Mouse (Mus musculus) adrenal gland, adult (tissue): ENCODE data around the gene Senp1.

ENCODE experiments used
- DNase-seq, 2 experiments: peaks; one replicate each; pipeline ENCODE4 v3.0.0; 2022 to 2023; ENCODE audit warnings: low spot score in 1 of 2; ENCODE audit not compliant: inconsistent age in 2 of 2

The Senp1 gene

GRCm38 (mm10) chr15:98051685-98052084 lies 41.9 kb downstream of the Senp1 start:
- no peak for DNase-seq

- no peak for DNase-seq
Observed at GRCm38 (mm10) chr15:98048918-98049700, 44.4 kb downstream of the Senp1 start.

- DNase-seq, result no peak
Observed at GRCm38 (mm10) chr15:98044387-98044786, 49.2 kb downstream of the Senp1 start.

GRCm38 (mm10) chr15:98043967-98044366 lies 49.6 kb downstream of the Senp1 start:
- DNase-seq, result no peak

GRCm38 (mm10) chr15:98042508-98042907 lies 51.0 kb downstream of the Senp1 start:
- no peak for DNase-seq

- peak; percentile 50 to 65 for DNase-seq
Observed at GRCm38 (mm10) chr15:98039682-98040081, 53.9 kb downstream of the Senp1 start.

GRCm38 (mm10) chr15:98036578-98036977 lies 57.0 kb downstream of the Senp1 start:
- no peak for DNase-seq

- no peak for DNase-seq
Observed at GRCm38 (mm10) chr15:98035076-98035755, 58.3 kb downstream of the Senp1 start.

- no peak for DNase-seq
Observed at GRCm38 (mm10) chr15:98033233-98033748, 60.3 kb downstream of the Senp1 start.

GRCm38 (mm10) chr15:98029798-98030197 lies 63.7 kb downstream of the Senp1 start:
- DNase-seq, result no peak

GRCm38 (mm10) chr15:98026967-98027904 lies 66.3 kb downstream of the Senp1 start:
- no peak for DNase-seq

- no peak for DNase-seq
Observed at GRCm38 (mm10) chr15:98025611-98026010, 67.9 kb downstream of the Senp1 start.

- DNase-seq, result no peak
Observed at GRCm38 (mm10) chr15:98023137-98023536, 70.4 kb downstream of the Senp1 start.

GRCm38 (mm10) chr15:98021886-98022285 lies 71.7 kb downstream of the Senp1 start:
- no peak for DNase-seq

- no peak for DNase-seq
Observed at GRCm38 (mm10) chr15:98019047-98019446, 74.5 kb downstream of the Senp1 start.

- no peak for DNase-seq
Observed at GRCm38 (mm10) chr15:98017925-98018324, 75.6 kb downstream of the Senp1 start.

GRCm38 (mm10) chr15:98012810-98013209 lies 80.7 kb downstream of the Senp1 start:
- no peak for DNase-seq

GRCm38 (mm10) chr15:98005181-98005580 lies 88.4 kb downstream of the Senp1 start:
- no peak for DNase-seq

GRCm38 (mm10) chr15:98004740-98005159 lies 88.8 kb downstream of the Senp1 start:
- DNase-seq, result no peak

GRCm38 (mm10) chr15:98003822-98004739 lies 89.5 kb downstream of the Senp1 start, which contains the start of gene Col2a1:
Col2a1 (minus strand) TSS chr15:98004695.
- peak in 1 of 2 experiments; percentile 36 for DNase-seq
